Mouse (Mus musculus): Measurements from ENCODE around the gene Slc8a1.

Slc8a1 gene

GRCm38 (mm10) chr17:81554052-81554734 is 184.0 kb downstream of the Slc8a1 start:
- CTCF ChIA-PET, result interaction anchor here (0.6 kb wide), 1 partner anchor 20 kb away, joined by 3 read pairs; no protein-coding TSS in a partner anchor

- CTCF ChIA-PET, result no interaction called here
These were observed 186.1 kb downstream of the Slc8a1 start for GRCm38 (mm10) chr17:81551856-81552635.

- CTCF ChIA-PET, result no interaction called here
These were observed 187.3 kb downstream of the Slc8a1 start for GRCm38 (mm10) chr17:81550864-81551263.

- CTCF ChIA-PET, result no interaction called here
These were observed 190.2 kb downstream of the Slc8a1 start for GRCm38 (mm10) chr17:81548016-81548415.

GRCm38 (mm10) chr17:81546525-81546924 is 191.7 kb downstream of the Slc8a1 start:
- CTCF ChIA-PET, result no interaction called here

- CTCF ChIA-PET, result no interaction called here
These were observed 192.2 kb downstream of the Slc8a1 start for GRCm38 (mm10) chr17:81546012-81546411.

- CTCF ChIA-PET, result no interaction called here
These were observed 193.3 kb downstream of the Slc8a1 start for GRCm38 (mm10) chr17:81544926-81545325.

- CTCF ChIA-PET, result no interaction called here
These were observed 195.6 kb downstream of the Slc8a1 start for GRCm38 (mm10) chr17:81542313-81543185.

- CTCF ChIA-PET, result interaction anchor here (0.7 kb wide), 1 partner anchor 9 kb away, joined by 18 read pairs; no protein-coding TSS in a partner anchor
These were observed 199.7 kb downstream of the Slc8a1 start for GRCm38 (mm10) chr17:81538163-81539160.

- CTCF ChIA-PET, result no interaction called here
These were observed 202.1 kb downstream of the Slc8a1 start for GRCm38 (mm10) chr17:81536093-81536492.

GRCm38 (mm10) chr17:81529849-81530248 is 208.3 kb downstream of the Slc8a1 start:
- CTCF ChIA-PET, result no interaction called here

- CTCF ChIA-PET, result interaction anchor here (0.5 kb wide), 1 partner anchor 10 kb away, joined by 18 read pairs; no protein-coding TSS in a partner anchor
These were observed 209.2 kb downstream of the Slc8a1 start for GRCm38 (mm10) chr17:81528940-81529339.

- CTCF ChIA-PET, result no interaction called here
These were observed 211.7 kb downstream of the Slc8a1 start for GRCm38 (mm10) chr17:81526463-81526862.

GRCm38 (mm10) chr17:81524826-81525225 is 213.4 kb downstream of the Slc8a1 start:
- CTCF ChIA-PET, result no interaction called here

GRCm38 (mm10) chr17:81523943-81524342 is 214.2 kb downstream of the Slc8a1 start:
- CTCF ChIA-PET, result no interaction called here

GRCm38 (mm10) chr17:81518316-81519025 is 219.7 kb downstream of the Slc8a1 start:
- CTCF ChIA-PET, result no interaction called here

GRCm38 (mm10) chr17:81516155-81516554 is 222.0 kb downstream of the Slc8a1 start:
- CTCF ChIA-PET, result no interaction called here

- CTCF ChIA-PET, result no interaction called here
These were observed 224.2 kb downstream of the Slc8a1 start for GRCm38 (mm10) chr17:81514022-81514421.

GRCm38 (mm10) chr17:81513368-81513958 is 224.7 kb downstream of the Slc8a1 start:
- CTCF ChIA-PET, result no interaction called here

- CTCF ChIA-PET, result no interaction called here
These were observed 233.0 kb downstream of the Slc8a1 start for GRCm38 (mm10) chr17:81505162-81505685.

Measured in spleen, embryonic (tissue).